ENCODE assay signal across 28 mouse cellular contexts in genomic region chrX:169843267-169843666, GRCm38 (mm10).
DNase-seq lines count a peak whose midpoint lies in the region; ATAC-seq lines count a peak whose summit lies in the region.
"Had no signal": no experiment of that assay in that cellular context is flagged by ENCODE, and none has a peak within 500 bp of the region (broad histone marks: within the 10 kb centered on the region; RNA-seq: fewer than 3 reads in every experiment).

No protein-coding gene starts in this region.

- no peak overlapping the region for H3K9ac ChIP-seq in midbrain, embryonic 15.5 days
- H3K9ac ChIP-seq in liver, embryonic 11.5 days (ENCODE audit: low read depth, low read length) = no peak overlapping the region
- H3K9ac ChIP-seq: embryonic facial prominence, embryonic 13.5 days; forebrain, embryonic 13.5 days; forebrain, postnatal 0 days; heart, embryonic 13.5 days; hindbrain, embryonic 13.5 days; intestine, embryonic 15.5 days had no signal

- DNase-seq in midbrain, embryonic 10.5 days (ENCODE audit: low spot score) = no peak
- DNase-seq in 3T3-L1 (ENCODE audit: low read depth, low spot score) (peak; percentile 53), adipocyte (ENCODE audit: low spot score) (peak; percentile 6)
- DNase-seq in liver, embryonic 11.5 days (ENCODE audit: low spot score) = no peak
- no peak for DNase-seq in frontal cortex, postnatal 14 days (ENCODE audit: low spot score in 2 of 2)
- DNase-seq: adrenal gland, adult 2 months; adrenal gland, postnatal 14 days; cerebellum, adult 11-12 months; cerebellum, adult 8-10 months; cerebellum, postnatal 10 days; cerebellum, postnatal 36 days; embryo, embryonic 11 days; forebrain, postnatal 0 days; gastrocnemius, postnatal 25 days; heart, adult 18-20 months; heart, postnatal 14 days; heart, postnatal 4 days had no signal

- peaks cover 51% of the 10 kb centered on the region for H3K4me1 ChIP-seq in midbrain, embryonic 10.5 days
- H3K4me1 ChIP-seq in midbrain, embryonic 15.5 days = no peaks in the 10 kb centered on the region; the same call in 1 of the 2 replicates
- no peaks in the 10 kb centered on the region for H3K4me1 ChIP-seq in liver, embryonic 11.5 days (replicated peaks; ENCODE audit: control insufficient read depth, insufficient read depth, low read length)
- H3K4me1 ChIP-seq: embryonic facial prominence, embryonic 13.5 days; heart, embryonic 10.5 days; intestine, embryonic 15.5 days had no signal

- H3K4me3 ChIP-seq in midbrain, embryonic 10.5 days = peak overlapping the region; percentile 33
- no peak overlapping the region for H3K4me3 ChIP-seq in midbrain, embryonic 15.5 days
- H3K4me3 ChIP-seq in liver, embryonic 11.5 days (ENCODE audit: low read depth, low read length) = no peak overlapping the region
- H3K4me3 ChIP-seq: embryonic facial prominence, embryonic 10.5 days; embryonic facial prominence, embryonic 13.5 days; erythroblast, embryonic 14.5 days; forebrain, embryonic 13.5 days; heart, embryonic 10.5 days; heart, embryonic 13.5 days; hindbrain, embryonic 13.5 days; intestine, embryonic 15.5 days had no signal

- no peak overlapping the region for H3K4me2 ChIP-seq in midbrain, embryonic 15.5 days
- no peak overlapping the region for H3K4me2 ChIP-seq in liver, embryonic 11.5 days
- H3K4me2 ChIP-seq: embryonic facial prominence, embryonic 13.5 days; heart, embryonic 13.5 days; hindbrain, embryonic 13.5 days; intestine, embryonic 15.5 days had no signal

- no peak for ATAC-seq in midbrain, embryonic 15.5 days (replicated peaks)
- ATAC-seq in liver, embryonic 11.5 days (replicated peaks; ENCODE audit: low FRiP score) = no peak
- ATAC-seq: activated CD4-positive, CD25-positive, alpha-beta regulatory T cell, adult 4 months; forebrain, postnatal 0 days; hindbrain, embryonic 16.5 days; intestine, embryonic 15.5 days had no signal

- peaks cover 82% of the 10 kb centered on the region for H3K27me3 ChIP-seq in midbrain, embryonic 10.5 days (ENCODE audit: low read depth, poor library complexity, severe bottlenecking)
- no peaks in the 10 kb centered on the region for H3K27me3 ChIP-seq in midbrain, embryonic 15.5 days (replicated peaks)
- peaks cover 10% of the 10 kb centered on the region; the same call in 1 of the 2 replicates for H3K27me3 ChIP-seq in liver, embryonic 11.5 days (replicated peaks; ENCODE audit: control insufficient read depth, insufficient read depth, low read length)
- H3K27me3 ChIP-seq: intestine, embryonic 15.5 days had no signal

- H3K36me3 ChIP-seq in midbrain, embryonic 10.5 days = no peaks in the 10 kb centered on the region
- no peaks in the 10 kb centered on the region for H3K36me3 ChIP-seq in midbrain, embryonic 15.5 days (replicated peaks)
- no peaks in the 10 kb centered on the region for H3K36me3 ChIP-seq in liver, embryonic 11.5 days (ENCODE audit: control insufficient read depth, insufficient read depth, low read length)
- H3K36me3 ChIP-seq: embryonic facial prominence, embryonic 10.5 days; embryonic facial prominence, embryonic 13.5 days; heart, embryonic 10.5 days; heart, embryonic 13.5 days; hindbrain, embryonic 13.5 days; intestine, embryonic 15.5 days had no signal

- WGBS in midbrain, embryonic 10.5 days = 48% methylated on average over 1 of the region's 1 CpGs
- WGBS in midbrain, embryonic 15.5 days = 40% methylated on average over 1 of the region's 1 CpGs
- 55% methylated on average over 1 of the region's 1 CpGs for WGBS in liver, embryonic 11.5 days

- no peaks in the 10 kb centered on the region for H3K9me3 ChIP-seq in midbrain, embryonic 10.5 days (replicated peaks)
- H3K9me3 ChIP-seq in midbrain, embryonic 15.5 days = no peaks in the 10 kb centered on the region
- no peaks in the 10 kb centered on the region for H3K9me3 ChIP-seq in liver, embryonic 11.5 days (ENCODE audit: control insufficient read depth, low read length)
- H3K9me3 ChIP-seq: embryonic facial prominence, embryonic 10.5 days; embryonic facial prominence, embryonic 13.5 days; forebrain, embryonic 13.5 days; heart, embryonic 10.5 days; heart, embryonic 13.5 days; hindbrain, embryonic 13.5 days; intestine, embryonic 15.5 days had no signal

- peak overlapping the region; percentile 82 for H3K27ac ChIP-seq in midbrain, embryonic 10.5 days (replicated peaks)
- H3K27ac ChIP-seq in midbrain, embryonic 15.5 days = no peak overlapping the region
- no peak overlapping the region for H3K27ac ChIP-seq in liver, embryonic 11.5 days (ENCODE audit: low read depth, low read length)
- H3K27ac ChIP-seq: embryonic facial prominence, embryonic 10.5 days; embryonic facial prominence, embryonic 13.5 days; forebrain, embryonic 13.5 days; heart, embryonic 10.5 days; heart, embryonic 13.5 days; intestine, embryonic 15.5 days had no signal

Comparison
In these comparisons a context has a peak if more than half of its experiments do, and no peak if none do; other contexts are left out.
1. DNase-seq: peak in 3T3-L1 (single experiment) and adipocyte (single experiment); none in midbrain, embryonic 10.5 days (single experiment), liver, embryonic 11.5 days (single experiment) and frontal cortex, postnatal 14 days (0 of 2).